Mouse (Mus musculus) heart, embryonic 12.5 days (tissue): ENCODE measurements at regions not wholly inside any gene's neighbourhood (a gene's known extent, or its start where the extent isn't known, plus 50 kb on each side); places are given as distances from the start of the nearest gene placed in this dataset.

ENCODE experiments used
- ATAC-seq: fragments of 200-750 bp; cut with Nextera tagmentation; 2 replicates; pipeline ENCODE4 v1.8.0; 2017; ENCODE audit warnings: moderate TSS enrichment, moderate library complexity; ENCODE audit not compliant: insufficient number of reproducible peaks, low FRiP score
- H3K27ac ChIP-seq: fragments of 300-500 bp; sonication (generic); 2 replicates; pipeline ENCODE4 v1.5.1; 2016; ENCODE audit warnings: mild to moderate bottlenecking, moderate library complexity; ENCODE audit not compliant: poor library complexity, severe bottlenecking
- H3K27me3 ChIP-seq: fragments of 300-500 bp; sonication (generic); replicated peaks from 2 replicates; pipeline ENCODE4 v1.6.1; 2016; ENCODE audit warnings: mild to moderate bottlenecking, moderate library complexity
- H3K36me3 ChIP-seq: fragments of 300-500 bp; sonication (generic); 2 replicates; pipeline ENCODE4 v1.6.1; 2016; ENCODE audit warnings: mild to moderate bottlenecking, moderate library complexity
- H3K4me1 ChIP-seq: fragments of 300-500 bp; sonication (generic); replicated peaks from 2 replicates; pipeline ENCODE4 v1.6.1; 2016; ENCODE audit warnings: mild to moderate bottlenecking
- H3K4me2 ChIP-seq: fragments of 300-500 bp; sonication (generic); 2 replicates; pipeline ENCODE4 v1.6.1; 2016; ENCODE audit warnings: mild to moderate bottlenecking, moderate library complexity
- H3K4me3 ChIP-seq: fragments of 300-500 bp; sonication (generic); 2 replicates; pipeline ENCODE4 v1.5.1; 2016; ENCODE audit warnings: mild to moderate bottlenecking
- H3K9ac ChIP-seq: fragments of 300-500 bp; sonication (generic); 2 replicates; pipeline ENCODE4 v1.6.1; 2016; ENCODE audit warnings: mild to moderate bottlenecking, moderate library complexity
- H3K9me3 ChIP-seq: fragments of 300-500 bp; sonication (generic); replicated peaks from 2 replicates; pipeline ENCODE4 v1.6.1; 2016; ENCODE audit warnings: mild to moderate bottlenecking, moderate library complexity
- WGBS: fragments of 180-500 bp; shearing (Covaris S2); methylation state at CpG from one replicate; pipeline ENCODE4 v1.1.7; 2016; 5-methylcytosine and 5-hydroxymethylcytosine counted together

GRCm38 (mm10) chr12:107596236-107596635 is 107.8 kb downstream of the 3110018I06Rik start:
- Histone ChIP-seq H3K36me3 (no peaks in the 10 kb centered on the region), H3K9ac (no peak overlapping the region), H3K27ac (no peak overlapping the region), H3K4me3 (no peak overlapping the region), H3K27me3 (no peaks in the 10 kb centered on the region), H3K4me2 (no peak overlapping the region), H3K9me3 (no peaks in the 10 kb centered on the region), H3K4me1 (no peaks in the 10 kb centered on the region)
- no peak for ATAC-seq

- Histone ChIP-seq H3K9ac (no peak overlapping the region), H3K4me2 (no peak overlapping the region), H3K36me3 (no peaks in the 10 kb centered on the region), H3K27me3 (no peaks in the 10 kb centered on the region), H3K4me3 (no peak overlapping the region), H3K27ac (no peak overlapping the region), H3K9me3 (no peaks in the 10 kb centered on the region), H3K4me1 (no peaks in the 10 kb centered on the region)
- no peak for ATAC-seq
- WGBS = 76% methylated on average over 5 of the region's 5 CpGs
These were observed 112.1 kb downstream of the 3110018I06Rik start for GRCm38 (mm10) chr12:107600576-107600975.

- Histone ChIP-seq H3K27me3 (no peaks in the 10 kb centered on the region), H3K4me2 (no peak overlapping the region), H3K4me3 (no peak overlapping the region), H3K27ac (no peak overlapping the region), H3K9me3 (no peaks in the 10 kb centered on the region), H3K36me3 (no peaks in the 10 kb centered on the region), H3K4me1 (no peaks in the 10 kb centered on the region), H3K9ac (no peak overlapping the region)
- no peak for ATAC-seq
- WGBS = 70% methylated on average over 6 of the region's 6 CpGs
These were observed 120.5 kb downstream of the 3110018I06Rik start for GRCm38 (mm10) chr12:107608966-107609365.

GRCm38 (mm10) chr12:107609986-107610385 is 121.6 kb downstream of the 3110018I06Rik start:
- no peak overlapping the region for H3K4me2 ChIP-seq
- H3K9me3 ChIP-seq = no peaks in the 10 kb centered on the region
- no peaks in the 10 kb centered on the region for H3K4me1 ChIP-seq
- ATAC-seq = no peak
- no peaks in the 10 kb centered on the region for H3K36me3 ChIP-seq
- H3K27ac ChIP-seq = no peak overlapping the region
- H3K9ac ChIP-seq = no peak overlapping the region
- no peak overlapping the region for H3K4me3 ChIP-seq
- no peaks in the 10 kb centered on the region for H3K27me3 ChIP-seq
- WGBS = 69% methylated on average over 4 of the region's 4 CpGs

GRCm38 (mm10) chr12:107617212-107617994 is 129.0 kb downstream of the 3110018I06Rik start:
- Histone ChIP-seq H3K4me1 (no peaks in the 10 kb centered on the region), H3K9me3 (no peaks in the 10 kb centered on the region), H3K4me2 (no peak overlapping the region), H3K4me3 (no peak overlapping the region), H3K36me3 (no peaks in the 10 kb centered on the region), H3K27ac (no peak overlapping the region), H3K27me3 (0 out of 2 replicates have a peak, but pooled peaks cover 4% of the 10 kb centered on the region), H3K9ac (no peak overlapping the region)
- ATAC-seq = no peak
- 71% methylated on average over 16 of the region's 16 CpGs for WGBS

GRCm38 (mm10) chr12:107624446-107624845 is 136.0 kb downstream of the 3110018I06Rik start:
- H3K4me3 ChIP-seq = no peak overlapping the region
- no peak overlapping the region for H3K4me2 ChIP-seq
- H3K27ac ChIP-seq = no peak overlapping the region
- no peaks in the 10 kb centered on the region for H3K9me3 ChIP-seq
- no peak overlapping the region for H3K9ac ChIP-seq
- no peaks in the 10 kb centered on the region for H3K4me1 ChIP-seq
- H3K27me3 ChIP-seq = no peaks in the 10 kb centered on the region
- no peak for ATAC-seq
- H3K36me3 ChIP-seq = no peaks in the 10 kb centered on the region
- 53% methylated on average over 3 of the region's 3 CpGs for WGBS

GRCm38 (mm10) chr12:107648008-107648407 is 159.6 kb downstream of the 3110018I06Rik start:
- ATAC-seq = no peak
- peaks cover 4% of the 10 kb centered on the region for H3K4me1 ChIP-seq
- H3K4me2 ChIP-seq = no peak overlapping the region
- 0 out of 2 replicates have a peak, but pooled peaks cover 2% of the 10 kb centered on the region for H3K9me3 ChIP-seq
- no peaks in the 10 kb centered on the region for H3K27me3 ChIP-seq
- H3K27ac ChIP-seq = no peak overlapping the region
- 90% methylated on average over 9 of the region's 9 CpGs for WGBS
- no peak overlapping the region for H3K4me3 ChIP-seq
- H3K36me3 ChIP-seq = no peaks in the 10 kb centered on the region
- no peak overlapping the region for H3K9ac ChIP-seq

- peaks cover 19% of the 10 kb centered on the region for H3K4me1 ChIP-seq
- WGBS = 61% methylated on average over 3 of the region's 3 CpGs
These were observed 163.8 kb downstream of the 3110018I06Rik start for GRCm38 (mm10) chr12:107652126-107652728.

GRCm38 (mm10) chr12:107653131-107653530 is 164.7 kb downstream of the 3110018I06Rik start:
- H3K4me2 ChIP-seq = no peak overlapping the region
- no peaks in the 10 kb centered on the region for H3K27me3 ChIP-seq
- no peak overlapping the region; the same call in 1 of the 2 replicates for H3K27ac ChIP-seq
- H3K36me3 ChIP-seq = no peaks in the 10 kb centered on the region
- H3K9me3 ChIP-seq = no peaks in the 10 kb centered on the region
- peaks cover 19% of the 10 kb centered on the region for H3K4me1 ChIP-seq
- ATAC-seq = peak; percentile 82
- H3K4me3 ChIP-seq = no peak overlapping the region
- WGBS = 19% methylated on average over 7 of the region's 7 CpGs
- no peak overlapping the region for H3K9ac ChIP-seq

More at GRCm38 (mm10) chr12:107652126-107652728, 163.8 kb downstream of the 3110018I06Rik start:
- no peaks in the 10 kb centered on the region for H3K27me3 ChIP-seq
- H3K9ac ChIP-seq = no peak overlapping the region
- ATAC-seq = no peak
- no peak overlapping the region for H3K4me2 ChIP-seq
- no peaks in the 10 kb centered on the region for H3K9me3 ChIP-seq
- no peaks in the 10 kb centered on the region for H3K36me3 ChIP-seq
- H3K27ac ChIP-seq = no peak overlapping the region
- H3K4me3 ChIP-seq = no peak overlapping the region

- Histone ChIP-seq H3K9ac (no peak overlapping the region), H3K4me2 (no peak overlapping the region), H3K4me3 (no peak overlapping the region), H3K27me3 (0 out of 2 replicates have a peak, but pooled peaks cover 4% of the 10 kb centered on the region), H3K36me3 (no peaks in the 10 kb centered on the region), H3K4me1 (peaks cover 19% of the 10 kb centered on the region), H3K27ac (no peak overlapping the region), H3K9me3 (no peaks in the 10 kb centered on the region)
- WGBS = 54% methylated on average over 5 of the region's 5 CpGs
- no peak for ATAC-seq
These were observed 168.4 kb downstream of the 3110018I06Rik start for GRCm38 (mm10) chr12:107656846-107657245.

- no peak for ATAC-seq
- Histone ChIP-seq H3K4me3 (no peak overlapping the region), H3K4me2 (no peak overlapping the region), H3K9me3 (no peaks in the 10 kb centered on the region), H3K27ac (no peak overlapping the region), H3K9ac (no peak overlapping the region), H3K4me1 (peaks cover 13% of the 10 kb centered on the region; the same call in 1 of the 2 replicates), H3K27me3 (0 out of 2 replicates have a peak, but pooled peaks cover 4% of the 10 kb centered on the region), H3K36me3 (no peaks in the 10 kb centered on the region)
- 83% methylated on average over 12 of the region's 12 CpGs for WGBS
These were observed 169.8 kb downstream of the 3110018I06Rik start for GRCm38 (mm10) chr12:107658241-107658640.
